Mouse (Mus musculus) liver, embryonic 14.5 days (tissue): ENCODE data around the gene Ndufs5.

Experiments
- CTCF ChIP-seq: IDR thresholded peaks from 2 replicates; pipeline ENCODE4 v1.5.1; 2016; ENCODE audit warnings: antibody characterized with exemption, low read depth, control low read depth
- EP300 ChIP-seq: IDR thresholded peaks from 2 replicates; pipeline ENCODE4 v1.6.1; 2016; ENCODE audit warnings: antibody characterized with exemption, low read depth

DNA sequence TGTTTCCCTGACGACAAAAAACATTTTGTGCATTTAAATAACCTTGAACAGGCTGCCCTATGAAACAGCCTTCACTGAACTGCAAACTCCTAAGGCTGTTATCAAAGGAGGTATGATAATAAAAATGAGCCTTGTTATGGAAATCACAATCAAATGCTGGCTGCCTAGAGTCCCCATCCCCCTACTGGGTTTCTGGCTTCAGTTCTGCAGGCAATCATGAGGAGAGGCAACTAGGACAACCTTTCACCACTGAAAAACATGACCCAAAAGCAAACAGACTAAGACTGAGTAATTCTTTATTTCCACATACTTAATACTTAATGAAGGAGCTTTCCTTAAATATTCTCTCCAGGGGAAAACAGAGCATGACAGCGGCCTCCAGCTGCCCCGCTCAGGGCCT lies 5.6 kb downstream of the Ndufs5 start:
- TF ChIP-seq CTCF (no peak), EP300 (no peak)
